In the genomic region with DNA sequence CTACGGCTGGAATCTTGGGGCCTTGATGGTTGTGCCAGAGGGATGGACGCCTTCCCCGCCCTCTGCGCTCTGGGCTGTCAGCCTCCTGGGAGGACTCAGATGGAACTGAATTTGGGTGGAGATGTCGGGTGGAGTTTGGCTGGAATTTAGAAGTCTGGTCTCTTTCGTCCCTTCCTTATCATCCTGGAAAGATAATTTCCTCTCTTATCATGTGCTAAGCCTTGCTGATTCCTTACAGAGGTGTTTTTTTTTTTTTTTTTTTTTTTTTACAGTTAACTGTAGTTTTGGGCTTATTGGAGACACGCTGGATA, we compare ENCODE assay signal across 10 mouse cellular contexts. TPM values are rescaled to one million over a fixed set of nuclear protein-coding genes. Genes with fewer than 3 reads are reported as not detected.
DNase-seq lines count a peak whose midpoint lies in the region; ATAC-seq and TF ChIP-seq lines count a peak whose summit lies in the region.
"Had no signal": no experiment of that assay in that cellular context is flagged by ENCODE, and none has a peak within 500 bp of the region (broad histone marks: within the 10 kb centered on the region; RNA-seq: fewer than 3 reads in every experiment).

No protein-coding gene starts in this region.

- H3K36me3 ChIP-seq in forebrain, embryonic 16.5 days (ENCODE audit: control insufficient read depth, insufficient read depth): no peaks in the 10 kb centered on the region
- H3K36me3 ChIP-seq in hindbrain, postnatal 0 days (ENCODE audit: insufficient read depth, low read length): no peaks in the 10 kb centered on the region
- no peaks in the 10 kb centered on the region for H3K36me3 ChIP-seq in neural tube, embryonic 15.5 days

- H3K4me2 ChIP-seq in forebrain, embryonic 16.5 days (ENCODE audit: low read length): peak overlapping the region; percentile 67; the same call in 1 of the 2 replicates
- peak overlapping the region; percentile 87 for H3K4me2 ChIP-seq in hindbrain, postnatal 0 days (ENCODE audit: low read depth, low read length)
- peak overlapping the region; percentile 87 for H3K4me2 ChIP-seq in neural tube, embryonic 15.5 days

- DNase-seq in ovary, adult 18-20 months (ENCODE audit: low spot score): peak; percentile 66
- no peak for DNase-seq in ovary, postnatal 10 days (ENCODE audit: low spot score)
- DNase-seq in hindbrain, postnatal 0 days (ENCODE audit: low spot score): no peak
- no peak for DNase-seq in adrenal gland, adult 2 months
- DNase-seq in MN1 (ENCODE audit: low spot score): no peak
- DNase-seq in layer of hippocampus, postnatal 25 days (ENCODE audit: extremely low spot score in 1 of 2, low spot score in 1 of 2): no peak
- DNase-seq: thymus, postnatal 14 days had no signal

- 94% methylated on average over 7 of the region's 7 CpGs for WGBS in forebrain, embryonic 16.5 days
- WGBS in hindbrain, postnatal 0 days: 83% methylated on average over 7 of the region's 7 CpGs
- 84% methylated on average over 7 of the region's 7 CpGs for WGBS in neural tube, embryonic 15.5 days

- no peak overlapping the region for H3K4me3 ChIP-seq in forebrain, embryonic 16.5 days (replicated peaks; ENCODE audit: low read length)
- H3K4me3 ChIP-seq in hindbrain, postnatal 0 days (ENCODE audit: low read length): peak overlapping the region; percentile 82; the same call in 1 of the 2 replicates
- peak overlapping the region; percentile 78; the same call in 1 of the 2 replicates for H3K4me3 ChIP-seq in neural tube, embryonic 15.5 days (replicated peaks)

- H3K9me3 ChIP-seq in forebrain, embryonic 16.5 days (ENCODE audit: control insufficient read depth, low read length): no peaks in the 10 kb centered on the region
- no peaks in the 10 kb centered on the region for H3K9me3 ChIP-seq in hindbrain, postnatal 0 days (ENCODE audit: low read length)
- no peaks in the 10 kb centered on the region for H3K9me3 ChIP-seq in neural tube, embryonic 15.5 days (replicated peaks)

- no peak overlapping the region for H3K9ac ChIP-seq in forebrain, embryonic 16.5 days (replicated peaks; ENCODE audit: low read depth, low read length)
- H3K9ac ChIP-seq in hindbrain, postnatal 0 days (replicated peaks; ENCODE audit: low read length): no peak overlapping the region
- H3K9ac ChIP-seq in neural tube, embryonic 15.5 days (replicated peaks): no peak overlapping the region

- no peak for TF ChIP-seq CTCF in hindbrain, postnatal 0 days (IDR thresholded peaks at IDR 0.05; ENCODE audit: low read depth)

- no peak for ATAC-seq in forebrain, embryonic 16.5 days
- ATAC-seq in hindbrain, postnatal 0 days: no peak
- ATAC-seq in neural tube, embryonic 15.5 days (ENCODE audit: low FRiP score): no peak

- no peaks in the 10 kb centered on the region for H3K27me3 ChIP-seq in forebrain, embryonic 16.5 days (replicated peaks; ENCODE audit: control insufficient read depth, insufficient read depth, low read length)
- no peaks in the 10 kb centered on the region for H3K27me3 ChIP-seq in hindbrain, postnatal 0 days (ENCODE audit: insufficient read depth, low read length)
- H3K27me3 ChIP-seq in neural tube, embryonic 15.5 days (replicated peaks): no peaks in the 10 kb centered on the region

- H3K4me1 ChIP-seq in forebrain, embryonic 16.5 days (replicated peaks; ENCODE audit: control insufficient read depth, insufficient read depth, low read length): peaks cover 28% of the 10 kb centered on the region
- H3K4me1 ChIP-seq in hindbrain, postnatal 0 days (ENCODE audit: insufficient read depth, low read length): peaks cover 8% of the 10 kb centered on the region; the same call in 1 of the 2 replicates
- peaks cover 45% of the 10 kb centered on the region for H3K4me1 ChIP-seq in neural tube, embryonic 15.5 days

- no peak overlapping the region for H3K27ac ChIP-seq in forebrain, embryonic 16.5 days (ENCODE audit: low read length)
- no peak overlapping the region for H3K27ac ChIP-seq in hindbrain, postnatal 0 days
- H3K27ac ChIP-seq in neural tube, embryonic 15.5 days (replicated peaks): no peak overlapping the region

RNA-seq across cellular contexts. Expression of a gene that starts 2.7 kb away (rescaled TPM):
- polyA plus RNA-seq in forebrain, embryonic 16.5 days (2015; fragmentation: Nextera tagmentation; extraction: Ambion mirVana): 23.3 and 25.6 TPM in 2 replicates
- 55.3 and 56.6 TPM in 2 replicates for total RNA-seq in hindbrain, postnatal 0 days (2014; rRNA removed)
- 19.1 and 20.9 TPM in 2 replicates for polyA plus RNA-seq in hindbrain, postnatal 0 days (2015; fragmentation: Nextera tagmentation; extraction: Ambion mirVana)
- polyA plus RNA-seq in neural tube, embryonic 15.5 days (2015; fragmentation: Nextera tagmentation; extraction: Ambion mirVana): 23.3 and 26.2 TPM in 2 replicates
- 10 to 100 TPM; 38.1 to 43.7 TPM for total RNA-seq in adrenal gland, adult 2 months (2021)
- polyA plus RNA-seq in adrenal gland, adult 2 months (2012; rRNA removed): 32.7 and 46.9 TPM in 2 replicates
- 100 to 1,000 TPM; 252 to 260 TPM for total RNA-seq in layer of hippocampus, postnatal 25 days (2021)

RNA-seq across cellular contexts. Expression of a gene that starts 41.7 kb away (rescaled TPM):
- polyA plus RNA-seq in forebrain, embryonic 16.5 days (2015; fragmentation: Nextera tagmentation; extraction: Ambion mirVana): 1.9 and 2.2 TPM in 2 replicates
- total RNA-seq in hindbrain, postnatal 0 days (2014; rRNA removed): 8.7 and 10.6 TPM in 2 replicates
- polyA plus RNA-seq in hindbrain, postnatal 0 days (2015; fragmentation: Nextera tagmentation; extraction: Ambion mirVana): 4.1 and 4.2 TPM in 2 replicates
- polyA plus RNA-seq in neural tube, embryonic 15.5 days (2015; fragmentation: Nextera tagmentation; extraction: Ambion mirVana): 1.4 and 1.6 TPM in 2 replicates
- under 1 TPM; 0.29 to 0.45 TPM for total RNA-seq in adrenal gland, adult 2 months (2021)
- polyA plus RNA-seq in adrenal gland, adult 2 months (2012; rRNA removed): 0.47 and 0.72 TPM in 2 replicates
- 100 to 1,000 TPM; 125 to 132 TPM for total RNA-seq in layer of hippocampus, postnatal 25 days (2021)

RNA-seq across cellular contexts. Expression of a gene that starts 41.8 kb away (rescaled TPM):
- not detected in 2 replicates for polyA plus RNA-seq in forebrain, embryonic 16.5 days (2015; fragmentation: Nextera tagmentation; extraction: Ambion mirVana)
- total RNA-seq in hindbrain, postnatal 0 days (2014; rRNA removed): not detected in 2 replicates
- 0.39 and 0.53 TPM in 2 replicates for polyA plus RNA-seq in hindbrain, postnatal 0 days (2015; fragmentation: Nextera tagmentation; extraction: Ambion mirVana)
- 0.27 TPM in 1 of 2 replicates, not detected in the other for polyA plus RNA-seq in neural tube, embryonic 15.5 days (2015; fragmentation: Nextera tagmentation; extraction: Ambion mirVana)
- not detected for total RNA-seq in adrenal gland, adult 2 months (2021)
- polyA plus RNA-seq in adrenal gland, adult 2 months (2012; rRNA removed): not detected in 2 replicates
- 1 to 10 TPM; 1.8 to 2.5 TPM for total RNA-seq in layer of hippocampus, postnatal 25 days (2021)
- polyA plus RNA-seq: large intestine, adult 2 months had no signal

RNA-seq across cellular contexts. Expression of a gene that starts 45.4 kb away (rescaled TPM):
- polyA plus RNA-seq in forebrain, embryonic 16.5 days (2015; fragmentation: Nextera tagmentation; extraction: Ambion mirVana): 268 and 295 TPM in 2 replicates
- total RNA-seq in hindbrain, postnatal 0 days (2014; rRNA removed): 73.7 and 82.9 TPM in 2 replicates
- polyA plus RNA-seq in hindbrain, postnatal 0 days (2015; fragmentation: Nextera tagmentation; extraction: Ambion mirVana): 332 and 344 TPM in 2 replicates
- 275 and 338 TPM in 2 replicates for polyA plus RNA-seq in neural tube, embryonic 15.5 days (2015; fragmentation: Nextera tagmentation; extraction: Ambion mirVana)
- total RNA-seq in adrenal gland, adult 2 months (2021): 10 to 100 TPM; 23.0 to 29.8 TPM
- 3.1 and 3.6 TPM in 2 replicates for polyA plus RNA-seq in adrenal gland, adult 2 months (2012; rRNA removed)
- total RNA-seq in layer of hippocampus, postnatal 25 days (2021): 100 to 1,000 TPM; 120 to 131 TPM

RNA-seq across cellular contexts. Expression of a gene that starts 51.5 kb away (rescaled TPM):
- not detected in 2 replicates for polyA plus RNA-seq in forebrain, embryonic 16.5 days (2015; fragmentation: Nextera tagmentation; extraction: Ambion mirVana)
- total RNA-seq in hindbrain, postnatal 0 days (2014; rRNA removed): not detected in 2 replicates
- polyA plus RNA-seq in hindbrain, postnatal 0 days (2015; fragmentation: Nextera tagmentation; extraction: Ambion mirVana): not detected in 2 replicates
- polyA plus RNA-seq in neural tube, embryonic 15.5 days (2015; fragmentation: Nextera tagmentation; extraction: Ambion mirVana): not detected in 2 replicates
- not detected for total RNA-seq in adrenal gland, adult 2 months (2021)
- not detected in 2 replicates for polyA plus RNA-seq in adrenal gland, adult 2 months (2012; rRNA removed)
- total RNA-seq in layer of hippocampus, postnatal 25 days (2021): not detected
- polyA plus RNA-seq: large intestine, adult 2 months had no signal
